Mouse (Mus musculus) left cerebral cortex, adult 2 months (tissue): ENCODE data around the gene Tuba1b. TPM values are rescaled to one million over a fixed set of nuclear protein-coding genes. Genes with fewer than 3 reads are reported as not detected.
"Not testable (repeated sequence)": the region's sequence is repeated elsewhere in the genome, so short reads cannot be mapped to it uniquely, and the experiment has no call there.

ENCODE experiments used
- DNase-seq, 2 experiments: peaks; one replicate each; pipeline ENCODE4 v3.0.0; 2021 to 2022; ENCODE audit warnings: low spot score in 2 of 2, mixed read lengths in 1 of 2; ENCODE audit errors: extremely low spot score in 1 of 2
- H3K27ac ChIP-seq: fragments of 200-600 bp; 2 replicates; pipeline ENCODE4 v1.8.1; 2022
- H3K4me3 ChIP-seq: fragments of 200-600 bp; 2 replicates; pipeline ENCODE4 v1.8.1; 2022
- CTCF ChIP-seq: fragments of 200-600 bp; IDR thresholded peaks from 2 replicates; pipeline ENCODE4 v1.8.1; 2022; ENCODE audit warnings: antibody characterized with exemption, mild to moderate bottlenecking, moderate library complexity
- intact Hi-C: fragments of 180-260 bp; cut with DNase I; formaldehyde crosslinking; loops from one replicate; pipeline ENCODE4 v1.15.1; 2025
- total RNA-seq, 2 experiments: library from RNA; stranded (reverse); gene quantifications; 2 replicates each; pipeline ENCODE4 v1.2.3; 2021

The Tuba1b gene
- total RNA-seq, 2 experiments from 2014 or later = 509 to 550 TPM

DNA sequence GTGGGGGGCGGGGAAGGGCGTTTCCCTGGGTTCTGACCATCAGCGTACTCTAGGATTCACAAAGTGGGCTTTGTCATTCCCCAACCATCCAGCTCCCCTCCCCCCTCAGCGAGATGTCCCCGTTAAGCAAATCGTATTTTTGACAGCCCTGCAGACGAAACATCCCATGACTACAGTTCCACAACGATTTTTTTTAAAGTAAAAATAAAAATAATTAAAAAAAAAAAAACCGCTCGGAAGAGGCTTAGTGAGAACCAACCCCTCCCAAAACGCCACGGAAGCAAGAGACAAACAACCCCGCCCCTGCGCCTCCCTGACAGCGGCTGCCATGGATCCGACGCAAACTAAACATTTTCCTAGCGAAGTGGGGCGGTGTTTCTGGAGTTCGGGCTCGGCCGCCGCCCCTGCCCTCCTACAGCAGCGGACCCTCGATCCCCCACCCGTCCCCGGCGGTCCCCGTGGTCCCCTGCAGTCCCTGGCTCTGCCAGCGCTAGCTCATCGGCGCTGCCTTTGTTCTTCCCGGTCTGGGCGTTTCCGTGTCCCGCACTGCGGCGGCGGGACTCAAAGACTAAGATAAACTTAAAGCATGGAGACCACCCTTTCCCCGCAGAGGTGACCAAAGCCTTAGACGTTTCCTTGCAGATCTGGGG, 18.5 kb upstream of the Tuba1b start:
- DNase-seq = peak in 1 of 2 experiments; percentile 69
- intact Hi-C loops = loop anchor here (1.0 to 2.0 kb wide), 3 partner anchors 19 to 40 kb away; partner anchors contain the start of gene Tuba1b
- TF ChIP-seq CTCF = peak; percentile 56
- Histone ChIP-seq H3K27ac (peak overlapping the region; percentile 100), H3K4me3 (peak overlapping the region; percentile 86)

GRCm38 (mm10) chr15:98952063-98952455, 17.7 kb upstream of the Tuba1b start:
- peak overlapping the region; percentile 86 for H3K4me3 ChIP-seq
- no peak for TF ChIP-seq CTCF
- H3K27ac ChIP-seq = peak overlapping the region; percentile 100
- intact Hi-C loops = loop anchor here (2.0 kb wide), 1 partner anchor 33 kb away; no protein-coding TSS in a partner anchor
- DNase-seq = no peak

DNA sequence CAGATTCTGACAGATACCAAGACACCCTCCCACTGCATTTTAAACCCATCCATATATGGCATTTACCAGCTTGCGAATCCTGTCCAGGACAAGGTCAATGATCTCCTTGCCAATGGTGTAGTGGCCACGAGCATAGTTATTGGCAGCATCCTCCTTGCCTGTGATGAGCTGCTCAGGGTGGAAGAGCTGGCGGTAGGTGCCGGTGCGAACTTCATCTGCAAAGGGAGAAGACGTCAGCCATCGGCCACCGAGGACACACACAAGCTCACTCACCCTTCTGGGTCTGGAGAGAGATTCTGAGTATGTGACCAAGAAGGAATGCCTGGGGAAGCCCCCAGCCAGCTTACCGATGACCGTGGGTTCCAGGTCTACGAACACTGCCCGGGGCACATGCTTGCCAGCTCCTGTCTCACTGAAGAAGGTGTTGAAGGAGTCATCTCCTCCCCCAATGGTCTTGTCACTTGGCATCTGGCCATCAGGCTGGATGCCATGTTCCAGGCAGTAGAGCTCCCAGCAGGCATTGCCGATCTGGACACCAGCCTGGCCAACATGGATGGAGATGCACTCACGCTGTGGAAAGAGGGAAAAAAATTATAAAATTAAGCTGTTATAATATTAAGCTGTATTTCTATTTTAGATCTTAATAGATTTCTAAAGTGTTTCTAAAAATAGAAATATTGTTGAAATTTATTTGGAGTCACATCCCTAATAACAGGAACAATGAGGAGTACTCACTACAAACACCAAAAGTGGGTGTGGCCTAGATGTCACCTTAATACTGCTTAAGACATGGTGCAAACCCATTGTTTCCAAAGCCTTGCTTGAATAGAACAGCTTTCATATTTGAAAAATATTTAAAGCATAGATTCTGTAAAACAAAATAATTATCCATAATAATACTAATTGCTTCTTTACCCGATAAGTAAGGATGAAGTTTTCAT, 17.0 kb upstream of the Tuba1b start:
- not testable (repeated sequence) for DNase-seq
- intact Hi-C loops = loop anchor here (2.0 kb wide), 1 partner anchor 33 kb away; no protein-coding TSS in a partner anchor
- H3K4me3 ChIP-seq = peak overlapping the region; percentile 86
- peak overlapping the region; percentile 100 for H3K27ac ChIP-seq

DNA sequence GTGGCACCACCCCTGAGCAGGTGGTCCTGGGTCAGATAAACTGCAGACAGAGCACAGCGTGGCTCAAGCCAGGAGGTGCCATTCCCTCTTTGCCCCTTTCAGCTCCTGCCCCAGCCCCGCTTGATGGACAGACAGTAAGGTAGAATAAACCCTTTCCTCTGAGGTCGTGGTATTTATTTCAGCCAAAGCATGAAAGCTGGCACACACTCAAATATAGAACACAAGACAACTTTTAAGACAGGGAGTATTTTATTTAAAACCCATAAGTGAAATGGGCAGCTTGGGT, 15.2 kb upstream of the Tuba1b start:
- H3K27ac ChIP-seq = no peak overlapping the region
- DNase-seq = no peak
- no peak overlapping the region for H3K4me3 ChIP-seq
- intact Hi-C loops = no loop called here
- no peak for TF ChIP-seq CTCF

- no peak overlapping the region for H3K4me3 ChIP-seq
These were observed 14.7 kb upstream of the Tuba1b start for GRCm38 (mm10) chr15:98948857-98949606.

GRCm38 (mm10) chr15:98948382-98948781, 14.0 kb upstream of the Tuba1b start:
- intact Hi-C loops = no loop called here
- Histone ChIP-seq H3K4me3 (no peak overlapping the region), H3K27ac (no peak overlapping the region)
- no peak for DNase-seq
- TF ChIP-seq CTCF = no peak

More at GRCm38 (mm10) chr15:98948857-98949606, 14.7 kb upstream of the Tuba1b start:
- no peak for TF ChIP-seq CTCF
- DNase-seq = no peak
- intact Hi-C loops = no loop called here
- H3K27ac ChIP-seq = no peak overlapping the region

- no peak overlapping the region for H3K4me3 ChIP-seq
- TF ChIP-seq CTCF = no peak
- no peak for DNase-seq
- H3K27ac ChIP-seq = no peak overlapping the region
- intact Hi-C loops = no loop called here
These were observed 13.5 kb upstream of the Tuba1b start for GRCm38 (mm10) chr15:98947884-98948283.

GRCm38 (mm10) chr15:98943133-98943532, 8.8 kb upstream of the Tuba1b start:
- TF ChIP-seq CTCF = no peak
- Histone ChIP-seq H3K4me3 (no peak overlapping the region), H3K27ac (no peak overlapping the region)
- DNase-seq = no peak
- intact Hi-C loops = no loop called here

- intact Hi-C loops = no loop called here
- Histone ChIP-seq H3K27ac (no peak overlapping the region), H3K4me3 (no peak overlapping the region)
- DNase-seq = no peak
- no peak for TF ChIP-seq CTCF
These were observed 7.7 kb upstream of the Tuba1b start for GRCm38 (mm10) chr15:98942081-98942480.

- intact Hi-C loops = no loop called here
- Histone ChIP-seq H3K27ac (no peak overlapping the region), H3K4me3 (no peak overlapping the region)
- no peak for DNase-seq
- TF ChIP-seq CTCF = no peak
These were observed 7.2 kb upstream of the Tuba1b start for GRCm38 (mm10) chr15:98941539-98941938.

DNA sequence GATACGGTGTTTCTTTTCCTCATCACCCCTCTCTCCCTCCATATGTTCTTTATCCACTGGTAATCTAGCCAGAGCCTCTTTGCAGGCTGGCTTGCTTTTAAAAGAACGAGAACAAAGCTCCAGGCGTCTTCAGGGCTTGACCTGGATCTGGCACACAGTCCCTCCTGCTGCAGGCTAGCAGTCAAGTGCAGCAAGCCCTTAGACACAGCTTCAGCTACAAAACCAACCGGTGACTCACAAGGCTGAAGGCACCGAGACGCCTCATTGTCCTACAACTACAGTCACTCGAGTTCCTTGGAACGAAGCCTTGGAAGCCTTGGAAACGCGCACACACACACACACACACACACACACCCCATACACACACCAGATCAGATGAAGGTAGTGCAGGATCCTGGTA, 6.5 kb upstream of the Tuba1b start:
- intact Hi-C loops = no loop called here
- H3K27ac ChIP-seq = no peak overlapping the region
- TF ChIP-seq CTCF = no peak
- DNase-seq = no peak
- no peak overlapping the region for H3K4me3 ChIP-seq

DNA sequence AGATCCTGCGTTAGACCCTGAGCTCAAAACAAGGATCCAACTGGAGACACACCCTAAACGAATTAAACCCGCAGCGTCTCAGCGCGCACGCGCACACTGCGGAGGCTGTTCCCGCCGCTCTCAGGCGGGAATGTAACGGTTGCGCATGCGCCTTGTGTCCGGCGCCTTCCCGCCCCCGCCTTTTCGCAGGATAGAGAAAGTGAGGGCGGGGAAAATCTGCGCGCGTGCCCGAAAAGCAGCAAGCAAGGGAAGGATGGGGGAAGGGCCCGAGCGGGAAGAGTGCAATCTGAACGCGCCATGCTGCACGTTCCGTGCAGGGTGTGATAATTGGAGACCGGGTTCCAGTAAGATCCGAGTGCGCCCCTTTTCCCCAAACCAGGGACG, 540 bp downstream of the Tuba1b start:
- TF ChIP-seq CTCF = no peak
- intact Hi-C loops = loop anchor here (1.0 kb wide), 2 partner anchors 19 to 59 kb away; partner anchors contain the start of genes Gm49450 and Tuba1a
- Histone ChIP-seq H3K4me3 (peak overlapping the region; percentile 86), H3K27ac (peak overlapping the region; percentile 98)
- peak; percentile 95 to 97 for DNase-seq

DNA sequence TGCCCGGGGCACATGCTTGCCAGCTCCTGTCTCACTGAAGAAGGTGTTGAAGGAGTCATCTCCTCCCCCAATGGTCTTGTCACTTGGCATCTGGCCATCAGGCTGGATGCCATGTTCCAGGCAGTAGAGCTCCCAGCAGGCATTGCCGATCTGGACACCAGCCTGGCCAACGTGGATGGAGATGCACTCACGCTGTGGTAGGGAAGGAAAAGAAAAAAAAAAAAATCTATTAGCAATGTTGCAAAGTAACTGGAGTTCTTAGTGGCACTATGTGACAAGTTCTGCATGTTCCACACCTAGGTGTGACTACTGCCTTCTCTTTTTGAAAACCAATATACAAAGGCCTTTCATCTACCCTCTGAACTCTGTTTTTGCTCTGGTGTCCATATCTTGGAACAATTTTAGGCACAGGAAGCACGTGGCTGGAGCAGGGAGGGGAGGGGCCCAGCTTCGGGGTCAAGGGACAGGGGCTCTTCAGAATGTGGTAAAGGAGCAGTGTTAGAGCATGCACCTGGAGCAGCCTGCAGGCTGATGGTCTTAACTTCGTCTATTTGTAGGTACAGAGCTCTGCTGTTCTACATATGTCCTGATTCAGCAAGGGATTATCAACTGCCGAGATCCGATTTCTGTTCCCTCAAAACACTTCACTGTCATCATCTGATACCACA, 1.2 kb downstream of the Tuba1b start:
- DNase-seq, intact Hi-C loops: not testable (repeated sequence)
- Histone ChIP-seq H3K27ac (peak overlapping the region; percentile 98), H3K4me3 (peak overlapping the region; percentile 86)
